Mouse (Mus musculus): ENCODE data around the gene Gm10118. TPM values are rescaled to one million over a fixed set of nuclear protein-coding genes. Genes with fewer than 3 reads are reported as not detected.

Gene Gm10118
- 1 to 10 TPM; 4.6 to 5.4 TPM for total RNA-seq (2021)

DNA sequence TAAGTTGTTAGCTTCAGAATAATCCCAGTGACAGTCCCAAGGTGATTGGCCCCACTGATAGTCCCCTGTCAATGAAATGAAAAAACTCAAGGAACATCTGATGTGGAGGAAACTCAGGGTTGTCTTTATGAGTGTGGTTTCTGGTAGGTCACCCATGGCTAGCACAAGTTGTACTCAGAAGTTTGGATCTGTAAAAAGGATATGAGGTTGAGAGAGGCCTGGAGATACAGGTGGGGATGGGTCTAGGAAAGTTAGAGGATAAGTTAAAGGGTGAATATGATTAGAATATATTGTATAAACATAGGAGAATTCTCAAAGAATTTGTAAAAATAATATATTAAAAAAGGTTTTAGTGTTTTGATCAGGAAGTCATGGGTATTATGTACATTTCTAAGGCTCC, at the start of gene Gm10118:
Gm10118 (minus strand) TSS at position 101 of the 400 bp plus-strand sequence.
- no peak for DNase-seq (ENCODE audit: extremely low spot score in 1 of 2, low spot score in 2 of 2)
- intact Hi-C loops (cut with DNase I), result loop anchor here (10.0 kb wide), 1 partner anchor 1697 kb away; no protein-coding TSS in a partner anchor

- intact Hi-C loops (cut with DNase I), result no loop called here
- no peak for DNase-seq (ENCODE audit: extremely low spot score in 1 of 2, low spot score in 2 of 2)
Measured at GRCm38 (mm10) chr10:63972300-63972699, 45.1 kb upstream of the Gm10118 start.

DNA sequence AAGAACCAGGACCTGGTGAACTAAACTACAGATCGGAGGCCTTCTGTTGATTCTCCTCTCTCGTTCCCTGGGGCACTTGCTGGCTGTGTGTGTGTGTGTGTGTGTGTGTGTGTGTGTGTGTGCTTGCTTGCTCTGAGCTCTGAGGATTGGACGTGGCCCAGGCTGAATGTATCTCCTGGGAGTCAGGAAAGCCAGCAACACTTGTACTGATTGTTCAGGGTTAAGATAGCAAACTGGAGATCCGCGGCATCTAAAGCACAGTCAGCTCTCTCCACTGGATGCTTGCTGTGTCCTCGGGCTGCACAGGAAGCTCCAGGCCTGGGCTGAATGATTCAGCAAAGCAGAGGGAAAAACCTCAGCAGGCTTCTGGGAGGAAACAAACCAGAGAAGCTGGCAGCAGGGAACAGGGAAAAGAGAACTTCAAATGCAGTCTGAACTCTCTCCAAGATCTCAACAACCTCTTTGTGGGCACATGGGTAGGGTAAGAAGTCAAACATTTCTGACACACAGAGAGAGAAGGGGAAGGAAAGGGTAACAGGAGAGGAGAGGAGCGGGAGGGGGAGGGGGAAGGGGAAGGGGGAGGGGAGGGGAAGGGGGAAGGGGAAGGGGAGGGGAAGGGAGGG, 27.2 kb upstream of the Gm10118 start:
- intact Hi-C loops (cut with DNase I), result no loop called here
- peak; percentile 6 to 34 for DNase-seq (ENCODE audit: extremely low spot score in 1 of 2, low spot score in 2 of 2)

DNA sequence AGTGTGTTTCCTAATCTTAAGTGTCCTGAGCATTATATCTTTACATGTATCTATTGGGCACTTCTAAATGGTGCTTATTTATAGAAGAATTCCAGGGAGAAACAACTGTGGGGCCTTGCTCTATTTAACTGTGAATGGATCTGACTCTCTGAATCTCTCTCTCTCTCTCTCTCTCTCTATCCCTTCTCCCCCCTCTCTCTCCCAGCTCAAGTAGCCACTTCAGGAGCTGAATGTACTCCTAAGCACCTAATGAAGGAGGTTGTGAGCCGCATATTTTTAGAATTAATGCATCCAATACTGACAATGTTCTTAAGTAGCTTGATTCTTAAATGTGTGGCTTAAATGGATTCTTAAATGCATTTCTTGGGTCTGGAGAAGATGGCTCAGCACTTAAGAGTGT, 24.2 kb upstream of the Gm10118 start:
- no peak for DNase-seq (ENCODE audit: extremely low spot score in 1 of 2, low spot score in 2 of 2)
- intact Hi-C loops (cut with DNase I), result no loop called here

DNA sequence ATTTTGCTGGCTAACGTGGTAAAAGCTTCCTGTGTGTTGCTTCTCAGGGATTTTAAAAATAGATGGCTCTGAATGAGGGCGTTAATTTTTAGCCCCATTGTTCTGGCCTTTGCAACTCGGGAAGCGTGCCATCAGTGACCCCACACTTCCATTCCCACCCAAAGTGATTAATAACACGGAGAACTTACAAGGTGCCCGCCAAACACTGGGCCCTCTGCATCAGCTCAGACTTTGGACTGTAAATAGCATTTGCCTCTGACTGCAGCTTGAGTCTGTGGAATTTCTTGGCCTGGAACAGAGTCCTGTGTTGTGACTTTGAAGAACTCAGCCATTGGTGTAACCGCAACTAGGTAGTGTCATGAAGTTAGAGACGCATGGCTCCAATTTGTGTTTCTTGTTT, 23.6 kb upstream of the Gm10118 start:
- intact Hi-C loops (cut with DNase I), result no loop called here
- no peak for DNase-seq (ENCODE audit: extremely low spot score in 1 of 2, low spot score in 2 of 2)

- intact Hi-C loops (cut with DNase I), result no loop called here
- DNase-seq (ENCODE audit: extremely low spot score in 1 of 2, low spot score in 2 of 2), result no peak
Measured at GRCm38 (mm10) chr10:63947266-63947665, 20.0 kb upstream of the Gm10118 start.

- intact Hi-C loops (cut with DNase I), result no loop called here
Measured at GRCm38 (mm10) chr10:63945534-63945933, 18.3 kb upstream of the Gm10118 start.

DNA sequence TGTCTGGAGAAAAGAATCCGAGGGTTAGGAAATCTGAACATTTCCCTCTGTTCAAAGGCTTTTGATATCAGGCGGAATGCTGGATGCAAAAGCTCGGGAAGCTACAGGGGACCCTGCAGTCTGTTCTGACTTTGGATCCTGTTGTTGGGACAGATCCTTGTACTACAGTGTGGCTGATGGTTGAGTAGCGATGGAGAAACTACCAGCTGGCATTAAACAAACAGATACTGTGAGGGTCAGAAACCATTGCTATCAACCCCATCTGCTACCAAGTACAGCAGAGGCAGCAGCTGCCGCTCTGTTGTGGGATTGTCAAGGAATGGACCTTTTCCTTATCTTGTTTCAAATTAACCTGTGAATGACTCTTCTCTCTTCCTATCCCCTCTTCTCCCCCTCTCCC, 6.7 kb upstream of the Gm10118 start:
- intact Hi-C loops (cut with DNase I), result no loop called here
- DNase-seq (ENCODE audit: extremely low spot score in 1 of 2, low spot score in 2 of 2), result no peak

More at GRCm38 (mm10) chr10:63945534-63945933, 18.3 kb upstream of the Gm10118 start:
- no peak for DNase-seq (ENCODE audit: extremely low spot score in 1 of 2, low spot score in 2 of 2)

DNA sequence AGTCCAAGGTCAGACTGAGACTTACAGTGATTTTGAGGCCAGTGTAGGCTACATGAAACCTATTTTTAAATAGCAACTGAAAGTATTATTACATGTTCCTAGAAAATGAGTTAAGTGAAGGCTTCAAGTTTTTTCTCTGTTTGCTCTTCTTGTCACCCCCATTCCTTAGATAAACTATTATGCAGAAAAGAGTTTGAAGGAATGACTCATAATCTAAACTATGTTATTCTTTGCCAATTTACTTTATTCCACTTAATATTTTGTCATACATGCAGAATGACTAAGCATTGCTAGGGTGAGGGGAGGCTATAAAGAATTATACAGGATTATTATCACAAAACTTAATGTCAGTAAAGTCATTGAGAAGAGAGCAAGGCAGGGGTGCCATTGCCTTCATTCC, 18.4 kb downstream of the Gm10118 start:
- DNase-seq (ENCODE audit: extremely low spot score in 1 of 2, low spot score in 2 of 2), result no peak
- intact Hi-C loops (cut with DNase I), result no loop called here

GRCm38 (mm10) chr10:63899891-63900290, 27.3 kb downstream of the Gm10118 start:
- intact Hi-C loops (cut with DNase I), result no loop called here

DNA sequence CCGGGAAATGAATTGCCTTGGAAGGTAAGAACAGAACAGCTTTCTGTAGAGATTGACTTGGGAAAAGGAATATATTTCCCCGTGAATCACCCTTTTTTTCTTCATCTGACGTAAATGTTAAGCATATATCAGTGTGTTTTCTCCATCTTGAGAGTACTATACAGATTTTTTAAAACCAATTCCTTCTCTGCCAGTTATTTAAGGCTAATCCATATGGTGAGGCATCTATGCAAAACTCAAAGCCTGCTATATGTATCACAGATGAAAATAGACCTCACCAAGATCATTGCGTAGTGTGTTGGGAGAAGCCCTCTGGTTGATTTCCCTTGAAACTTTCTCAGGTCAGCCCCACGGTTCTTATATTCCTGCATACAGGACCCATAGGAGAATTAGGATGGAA, 32.6 kb downstream of the Gm10118 start:
- DNase-seq (ENCODE audit: extremely low spot score in 1 of 2, low spot score in 2 of 2), result no peak
- intact Hi-C loops (cut with DNase I), result no loop called here

More at GRCm38 (mm10) chr10:63899891-63900290, 27.3 kb downstream of the Gm10118 start:
- DNase-seq (ENCODE audit: extremely low spot score in 1 of 2, low spot score in 2 of 2), result no peak

- peak in 1 of 2 experiments; percentile 5 for DNase-seq (ENCODE audit: extremely low spot score in 1 of 2, low spot score in 2 of 2)
- intact Hi-C loops (cut with DNase I), result no loop called here
Measured at GRCm38 (mm10) chr10:63886449-63887088, 40.7 kb downstream of the Gm10118 start.

DNA sequence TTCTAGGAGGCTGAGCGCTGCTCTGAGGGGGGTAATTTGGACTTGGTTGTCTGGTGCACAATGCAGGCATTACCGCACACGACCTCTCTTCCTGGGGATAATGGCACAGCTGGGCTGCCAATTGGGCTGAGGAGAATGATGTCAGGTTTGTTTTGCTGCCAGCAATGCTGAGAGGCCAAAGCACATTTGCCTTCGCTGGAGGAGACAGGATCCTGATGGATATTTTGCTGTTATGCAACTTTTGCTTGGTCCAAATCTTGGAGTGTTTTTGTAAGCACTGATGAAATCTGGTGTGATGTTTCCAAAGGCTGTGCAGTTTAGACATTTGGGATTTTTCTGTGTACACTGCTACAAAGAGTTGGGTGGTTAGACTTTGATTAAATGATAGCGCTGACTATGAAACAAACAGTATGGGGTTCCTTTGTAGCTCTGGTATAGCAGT, 46.8 kb downstream of the Gm10118 start:
- DNase-seq (ENCODE audit: extremely low spot score in 1 of 2, low spot score in 2 of 2), result peak in 1 of 2 experiments; percentile 3
- intact Hi-C loops (cut with DNase I), result no loop called here

Other genes with a start within 250 kb of the Gm10118 start
- 10 to 100 TPM; 54.4 to 58.2 TPM for gene Lrrtm3, start 162.8 kb upstream of the Gm10118 start, total RNA-seq (2021)